Mouse (Mus musculus): ENCODE results near the gene Dmgdh. TPM values are rescaled to one million over a fixed set of nuclear protein-coding genes. Genes with fewer than 3 reads are reported as not detected.

Gene Dmgdh
- polyA plus RNA-seq, 1 experiment from 2014 or later, result 0.24 TPM

- Histone ChIP-seq H3K4me3 (ENCODE audit: low read length) (no peak overlapping the region), H3K9me3 (ENCODE audit: control insufficient read depth, low read length) (no peaks in the 10 kb centered on the region), H3K9ac (ENCODE audit: low read depth, low read length) (no peak overlapping the region), H3K27me3 (replicated peaks; ENCODE audit: control insufficient read depth, insufficient read depth, low read length) (no peaks in the 10 kb centered on the region), H3K4me1 (ENCODE audit: control insufficient read depth, insufficient read depth, low read depth, low read length) (no peaks in the 10 kb centered on the region), H3K36me3 (ENCODE audit: control insufficient read depth, insufficient read depth, low read length) (no peaks in the 10 kb centered on the region), H3K4me2 (ENCODE audit: low read length) (no peak overlapping the region), H3K27ac (ENCODE audit: low read depth, low read length) (no peak overlapping the region)
- no peak for ATAC-seq
- WGBS, result 94% methylated on average over 6 of the region's 6 CpGs
Observed at GRCm38 (mm10) chr13:93653382-93653781, 20.9 kb upstream of the Dmgdh start.

DNA sequence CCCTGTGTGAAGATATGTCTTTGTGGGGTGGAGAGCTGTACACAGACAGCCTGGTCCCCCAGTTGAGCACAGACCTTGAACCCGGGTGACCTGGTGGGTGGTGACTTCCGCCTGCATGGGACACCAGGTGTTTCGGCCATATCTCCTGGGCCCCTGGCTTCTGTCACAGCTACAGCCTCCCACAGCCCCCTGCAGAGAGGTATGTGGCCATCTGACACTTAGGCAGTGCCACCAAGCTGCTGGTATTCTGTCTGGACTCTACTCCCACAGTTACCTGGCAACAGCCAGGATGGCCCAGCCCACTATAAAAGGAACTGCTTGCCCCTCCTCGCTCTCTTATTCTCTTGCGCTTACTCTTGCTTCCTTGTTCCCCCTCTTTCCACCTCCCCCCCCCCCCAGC, 16.3 kb upstream of the Dmgdh start:
- Histone ChIP-seq H3K4me3 (ENCODE audit: low read length) (no peak overlapping the region), H3K4me2 (ENCODE audit: low read length) (no peak overlapping the region), H3K4me1 (ENCODE audit: control insufficient read depth, insufficient read depth, low read depth, low read length) (no peaks in the 10 kb centered on the region), H3K9me3 (ENCODE audit: control insufficient read depth, low read length) (no peaks in the 10 kb centered on the region), H3K27me3 (replicated peaks; ENCODE audit: control insufficient read depth, insufficient read depth, low read length) (no peaks in the 10 kb centered on the region), H3K36me3 (ENCODE audit: control insufficient read depth, insufficient read depth, low read length) (no peaks in the 10 kb centered on the region), H3K9ac (ENCODE audit: low read depth, low read length) (no peak overlapping the region), H3K27ac (ENCODE audit: low read depth, low read length) (no peak overlapping the region)
- WGBS, result 61% methylated on average over 5 of the region's 5 CpGs
- ATAC-seq, result peak; percentile 50; the same call in 1 of the 2 replicates

- 86% methylated on average over 4 of the region's 4 CpGs for WGBS
- H3K9me3 ChIP-seq (ENCODE audit: control insufficient read depth, low read length), result no peaks in the 10 kb centered on the region
- H3K9ac ChIP-seq (ENCODE audit: low read depth, low read length), result no peak overlapping the region
- ATAC-seq, result no peak
- H3K36me3 ChIP-seq (ENCODE audit: control insufficient read depth, insufficient read depth, low read length), result no peaks in the 10 kb centered on the region
- no peaks in the 10 kb centered on the region for H3K27me3 ChIP-seq (replicated peaks; ENCODE audit: control insufficient read depth, insufficient read depth, low read length)
- H3K27ac ChIP-seq (ENCODE audit: low read depth, low read length), result no peak overlapping the region
- no peak overlapping the region for H3K4me2 ChIP-seq (ENCODE audit: low read length)
- no peak overlapping the region for H3K4me3 ChIP-seq (ENCODE audit: low read length)
- H3K4me1 ChIP-seq (ENCODE audit: control insufficient read depth, insufficient read depth, low read depth, low read length), result no peaks in the 10 kb centered on the region
Observed at GRCm38 (mm10) chr13:93667586-93667985, 6.6 kb upstream of the Dmgdh start.

DNA sequence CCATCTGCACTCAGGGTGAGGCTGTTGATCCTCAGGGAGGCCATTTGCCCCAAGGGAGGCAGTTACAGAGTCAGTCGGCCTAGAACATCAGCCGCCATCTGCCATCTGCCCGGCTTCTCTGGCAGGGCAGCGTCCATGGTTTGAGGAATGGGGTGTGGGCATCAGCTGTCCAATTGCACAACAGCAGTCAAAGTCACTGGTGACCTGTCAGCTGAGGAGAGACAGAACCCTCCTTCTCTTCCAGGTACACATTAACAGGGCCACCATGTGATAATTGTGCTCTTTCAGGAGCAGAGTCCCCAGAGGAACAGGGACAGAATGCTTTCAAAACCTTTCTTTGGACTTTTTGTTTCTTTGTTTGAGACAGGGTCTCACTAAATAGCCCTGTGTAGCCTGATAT, 1.9 kb upstream of the Dmgdh start:
- Histone ChIP-seq H3K4me2 (ENCODE audit: low read length) (no peak overlapping the region), H3K9ac (ENCODE audit: low read depth, low read length) (no peak overlapping the region), H3K36me3 (ENCODE audit: control insufficient read depth, insufficient read depth, low read length) (no peaks in the 10 kb centered on the region), H3K4me1 (ENCODE audit: control insufficient read depth, insufficient read depth, low read depth, low read length) (no peaks in the 10 kb centered on the region; the same call in 1 of the 2 replicates), H3K9me3 (ENCODE audit: control insufficient read depth, low read length) (no peaks in the 10 kb centered on the region), H3K4me3 (ENCODE audit: low read length) (no peak overlapping the region), H3K27ac (ENCODE audit: low read depth, low read length) (no peak overlapping the region), H3K27me3 (replicated peaks; ENCODE audit: control insufficient read depth, insufficient read depth, low read length) (0 out of 2 replicates have a peak, but pooled peaks cover 4% of the 10 kb centered on the region)
- ATAC-seq, result no peak
- 81% methylated on average over 4 of the region's 4 CpGs for WGBS

- Histone ChIP-seq H3K9me3 (ENCODE audit: control insufficient read depth, low read length) (no peaks in the 10 kb centered on the region), H3K27me3 (replicated peaks; ENCODE audit: control insufficient read depth, insufficient read depth, low read length) (0 out of 2 replicates have a peak, but pooled peaks cover 4% of the 10 kb centered on the region), H3K4me2 (ENCODE audit: low read length) (no peak overlapping the region), H3K27ac (ENCODE audit: low read depth, low read length) (no peak overlapping the region), H3K9ac (ENCODE audit: low read depth, low read length) (no peak overlapping the region), H3K4me1 (ENCODE audit: control insufficient read depth, insufficient read depth, low read depth, low read length) (no peaks in the 10 kb centered on the region; the same call in 1 of the 2 replicates), H3K36me3 (ENCODE audit: control insufficient read depth, insufficient read depth, low read length) (no peaks in the 10 kb centered on the region), H3K4me3 (ENCODE audit: low read length) (no peak overlapping the region)
- WGBS, result 71% methylated on average over 2 of the region's 2 CpGs
- no peak for ATAC-seq
Observed at GRCm38 (mm10) chr13:93673296-93673695, 937 bp upstream of the Dmgdh start.

GRCm38 (mm10) chr13:93676864-93677263, 2.6 kb downstream of the Dmgdh start:
- 78% methylated on average over 9 of the region's 9 CpGs for WGBS
- no peak for ATAC-seq
- H3K9me3 ChIP-seq (ENCODE audit: control insufficient read depth, low read length), result no peaks in the 10 kb centered on the region
- no peaks in the 10 kb centered on the region for H3K36me3 ChIP-seq (ENCODE audit: control insufficient read depth, insufficient read depth, low read length)
- H3K27me3 ChIP-seq (replicated peaks; ENCODE audit: control insufficient read depth, insufficient read depth, low read length), result 0 out of 2 replicates have a peak, but pooled peaks cover 4% of the 10 kb centered on the region
- no peak overlapping the region for H3K4me2 ChIP-seq (ENCODE audit: low read length)
- no peak overlapping the region for H3K27ac ChIP-seq (ENCODE audit: low read depth, low read length)
- no peaks in the 10 kb centered on the region; the same call in 1 of the 2 replicates for H3K4me1 ChIP-seq (ENCODE audit: control insufficient read depth, insufficient read depth, low read depth, low read length)
- H3K4me3 ChIP-seq (ENCODE audit: low read length), result no peak overlapping the region
- no peak overlapping the region for H3K9ac ChIP-seq (ENCODE audit: low read depth, low read length)

- H3K36me3 ChIP-seq (ENCODE audit: control insufficient read depth, insufficient read depth, low read length), result no peaks in the 10 kb centered on the region
- no peak overlapping the region for H3K4me3 ChIP-seq (ENCODE audit: low read length)
- H3K27me3 ChIP-seq (replicated peaks; ENCODE audit: control insufficient read depth, insufficient read depth, low read length), result no peaks in the 10 kb centered on the region
- H3K4me2 ChIP-seq (ENCODE audit: low read length), result no peak overlapping the region
- no peak for ATAC-seq
- no peak overlapping the region for H3K27ac ChIP-seq (ENCODE audit: low read depth, low read length)
- no peaks in the 10 kb centered on the region for H3K4me1 ChIP-seq (ENCODE audit: control insufficient read depth, insufficient read depth, low read depth, low read length)
- H3K9ac ChIP-seq (ENCODE audit: low read depth, low read length), result no peak overlapping the region
- no peaks in the 10 kb centered on the region for H3K9me3 ChIP-seq (ENCODE audit: control insufficient read depth, low read length)
Observed at GRCm38 (mm10) chr13:93683336-93683735, 9.1 kb downstream of the Dmgdh start.

- H3K27me3 ChIP-seq (replicated peaks; ENCODE audit: control insufficient read depth, insufficient read depth, low read length), result no peaks in the 10 kb centered on the region
- no peak overlapping the region for H3K4me3 ChIP-seq (ENCODE audit: low read length)
- no peak overlapping the region for H3K9ac ChIP-seq (ENCODE audit: low read depth, low read length)
- ATAC-seq, result no peak
- H3K27ac ChIP-seq (ENCODE audit: low read depth, low read length), result no peak overlapping the region
- H3K4me1 ChIP-seq (ENCODE audit: control insufficient read depth, insufficient read depth, low read depth, low read length), result no peaks in the 10 kb centered on the region
- H3K9me3 ChIP-seq (ENCODE audit: control insufficient read depth, low read length), result no peaks in the 10 kb centered on the region
- no peaks in the 10 kb centered on the region for H3K36me3 ChIP-seq (ENCODE audit: control insufficient read depth, insufficient read depth, low read length)
- no peak overlapping the region for H3K4me2 ChIP-seq (ENCODE audit: low read length)
- 66% methylated on average over 4 of the region's 4 CpGs for WGBS
Observed at GRCm38 (mm10) chr13:93685226-93685625, 11.0 kb downstream of the Dmgdh start.

DNA sequence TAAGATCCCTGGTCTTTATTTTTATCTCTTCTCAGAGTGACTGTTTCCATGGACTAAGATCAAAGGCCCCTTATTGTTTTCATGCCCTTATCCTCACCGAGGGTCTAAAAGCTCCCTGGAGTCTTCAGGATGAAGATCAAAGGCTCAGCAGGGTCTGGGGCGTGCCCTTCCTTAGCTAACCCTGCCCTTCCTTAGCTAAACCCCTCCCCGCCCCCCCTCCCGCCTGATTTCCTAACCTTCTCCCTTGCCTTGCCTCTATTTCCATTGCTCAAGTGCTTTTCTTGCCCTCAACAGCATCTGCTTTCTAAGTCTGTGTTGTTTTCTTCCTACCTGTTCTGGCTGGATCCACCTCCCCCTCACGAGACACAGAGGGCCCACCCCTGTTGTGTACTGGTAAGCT, 13.1 kb downstream of the Dmgdh start:
- Histone ChIP-seq H3K27ac (ENCODE audit: low read depth, low read length) (no peak overlapping the region), H3K9ac (ENCODE audit: low read depth, low read length) (no peak overlapping the region), H3K4me2 (ENCODE audit: low read length) (no peak overlapping the region), H3K36me3 (ENCODE audit: control insufficient read depth, insufficient read depth, low read length) (no peaks in the 10 kb centered on the region), H3K4me3 (ENCODE audit: low read length) (no peak overlapping the region), H3K9me3 (ENCODE audit: control insufficient read depth, low read length) (no peaks in the 10 kb centered on the region), H3K27me3 (replicated peaks; ENCODE audit: control insufficient read depth, insufficient read depth, low read length) (no peaks in the 10 kb centered on the region), H3K4me1 (ENCODE audit: control insufficient read depth, insufficient read depth, low read depth, low read length) (no peaks in the 10 kb centered on the region)
- 22% methylated on average over 5 of the region's 5 CpGs for WGBS
- ATAC-seq, result peak; percentile 45; the same call in 1 of the 2 replicates

DNA sequence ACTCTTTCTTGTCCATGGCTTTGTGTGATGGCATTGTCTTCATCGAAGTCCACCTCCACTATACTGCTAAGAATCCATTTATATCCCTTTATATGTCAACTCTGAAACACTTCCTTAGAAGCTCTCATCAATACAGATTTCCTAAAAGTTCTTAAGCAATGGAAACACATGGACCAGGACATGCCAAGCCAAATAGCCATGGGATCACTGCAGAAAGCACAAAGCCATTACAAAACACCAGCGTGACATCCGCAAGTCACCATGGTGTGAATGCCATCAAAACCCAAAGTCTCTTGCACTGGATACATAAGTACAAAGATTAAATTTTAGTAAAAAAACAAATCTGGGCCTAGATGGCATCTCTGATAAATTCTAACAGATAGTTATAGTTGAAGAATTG, 15.3 kb downstream of the Dmgdh start:
- Histone ChIP-seq H3K27ac (ENCODE audit: low read depth, low read length) (no peak overlapping the region), H3K4me2 (ENCODE audit: low read length) (no peak overlapping the region), H3K9ac (ENCODE audit: low read depth, low read length) (no peak overlapping the region), H3K4me1 (ENCODE audit: control insufficient read depth, insufficient read depth, low read depth, low read length) (no peaks in the 10 kb centered on the region), H3K9me3 (ENCODE audit: control insufficient read depth, low read length) (no peaks in the 10 kb centered on the region), H3K27me3 (replicated peaks; ENCODE audit: control insufficient read depth, insufficient read depth, low read length) (no peaks in the 10 kb centered on the region), H3K36me3 (ENCODE audit: control insufficient read depth, insufficient read depth, low read length) (no peaks in the 10 kb centered on the region), H3K4me3 (ENCODE audit: low read length) (no peak overlapping the region)
- 86% methylated on average over 3 of the region's 3 CpGs for WGBS
- ATAC-seq, result no peak
